Comparison of ENCODE assay signal across 13 mouse cellular contexts in genomic region chrX:7041519-7041918, GRCm38 (mm10).
A peak's percentile ranks its signal among the peaks of the same experiment; 100 is the strongest.
DNase-seq lines count a peak whose midpoint lies in the region.
"Had no signal": no experiment of that assay in that cellular context is flagged by ENCODE, and none has a peak within 500 bp of the region (broad histone marks: within the 10 kb centered on the region; RNA-seq: fewer than 3 reads in every experiment).

Gene Ccnb3, minus strand, starts transcription at chrX:7041619.

- peak; percentile 4 for DNase-seq in ES-CJ7 (ENCODE audit: low read depth, low spot score)
- peak; percentile 10 for DNase-seq in R1 (ENCODE audit: low read depth, low spot score)
- DNase-seq in testis, postnatal 14 days (ENCODE audit: low spot score) = peak; percentile 75
- no peak for DNase-seq in kidney, postnatal 36 days
- DNase-seq in cerebellum, adult 11 months = no peak
- DNase-seq: adrenal gland, adult 8-10 months; adrenal gland, postnatal 25 days; cerebellum, adult 11-12 months; cerebellum, adult 2 months; cerebellum, adult 9-10 months; cerebellum, postnatal 10 days; cerebellum, postnatal 25 days; forebrain, postnatal 0 days had no signal

Comparison
In these comparisons a context has a peak if more than half of its experiments do, and no peak if none do; other contexts are left out.
1. DNase-seq: peak in ES-CJ7 (single experiment), R1 (single experiment) and testis, postnatal 14 days (single experiment); none in kidney, postnatal 36 days (0 of 2) and cerebellum, adult 11 months (single experiment).